ENCODE assay signal across 8 mouse cellular contexts in the genomic region with DNA sequence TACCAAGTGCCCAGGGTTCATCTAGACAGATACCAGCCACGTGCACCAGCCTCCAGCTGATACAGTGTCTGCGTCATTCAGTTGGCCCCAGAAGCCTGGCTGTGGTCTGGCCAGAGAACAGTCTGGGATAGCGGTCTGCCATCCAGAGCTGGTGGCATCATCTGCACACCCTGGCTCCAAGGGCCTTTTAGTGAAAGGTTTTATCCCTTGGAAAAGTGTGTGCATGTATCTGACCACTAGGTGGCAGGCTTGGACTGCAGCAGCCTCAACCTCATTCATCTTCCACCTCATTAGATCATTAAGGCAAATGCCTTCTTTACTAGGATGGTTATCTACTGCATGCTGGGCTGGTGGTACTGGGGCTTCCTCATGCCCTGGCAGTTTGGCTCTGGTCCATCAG.
A peak's percentile ranks its signal among the peaks of the same experiment; 100 is the strongest.
DNase-seq lines count a peak whose midpoint lies in the region; ATAC-seq and TF ChIP-seq lines count a peak whose summit lies in the region.

No protein-coding gene starts in this region.

- intact Hi-C loops in left cerebral cortex, postnatal 25 days (cut with DNase I) = loop anchor here (1.0 to 10.0 kb wide), 4 partner anchors 369 to 1629 kb away; no protein-coding TSS in a partner anchor

- H3K4me1 ChIP-seq in liver, embryonic 12.5 days = no peaks in the 10 kb centered on the region
- H3K4me1 ChIP-seq in intestine, embryonic 15.5 days (replicated peaks) = no peaks in the 10 kb centered on the region
- H3K4me1 ChIP-seq in midbrain, embryonic 13.5 days (replicated peaks) = no peaks in the 10 kb centered on the region
- no peaks in the 10 kb centered on the region for H3K4me1 ChIP-seq in small intestine, adult 2 months (ENCODE audit: control insufficient read depth, insufficient read depth, insufficient read length, low read length)

- TF ChIP-seq CTCF in small intestine, adult 2 months (IDR thresholded peaks at IDR 0.05; ENCODE audit: extremely low read depth, insufficient read length, insufficient replicate concordance, low read depth, low read length) = peak; percentile 67; the same call in 1 of the 2 replicates

- no peak for TF ChIP-seq POLR2A in small intestine, adult 2 months (IDR thresholded peaks at IDR 0.05; ENCODE audit: low read depth, low read length)

- H3K9me3 ChIP-seq in liver, embryonic 12.5 days (replicated peaks) = no peaks in the 10 kb centered on the region
- H3K9me3 ChIP-seq in intestine, embryonic 15.5 days = no peaks in the 10 kb centered on the region
- no peaks in the 10 kb centered on the region for H3K9me3 ChIP-seq in midbrain, embryonic 13.5 days

- no peak overlapping the region for H3K4me2 ChIP-seq in liver, embryonic 12.5 days
- H3K4me2 ChIP-seq in intestine, embryonic 15.5 days (replicated peaks) = no peak overlapping the region
- H3K4me2 ChIP-seq in midbrain, embryonic 13.5 days (replicated peaks) = no peak overlapping the region

- ATAC-seq in liver, embryonic 12.5 days = no peak
- peak; percentile 55 for ATAC-seq in intestine, embryonic 15.5 days
- peak; percentile 72; the same call in 1 of the 2 replicates for ATAC-seq in midbrain, embryonic 13.5 days

- no peak overlapping the region for H3K27ac ChIP-seq in liver, embryonic 12.5 days
- H3K27ac ChIP-seq in intestine, embryonic 15.5 days = no peak overlapping the region
- no peak overlapping the region for H3K27ac ChIP-seq in midbrain, embryonic 13.5 days
- no peak overlapping the region for H3K27ac ChIP-seq in small intestine, adult 2 months (ENCODE audit: insufficient read depth, low read depth, low read length)

- no peaks in the 10 kb centered on the region for H3K27me3 ChIP-seq in liver, embryonic 12.5 days (replicated peaks)
- no peaks in the 10 kb centered on the region for H3K27me3 ChIP-seq in intestine, embryonic 15.5 days (replicated peaks)
- no peaks in the 10 kb centered on the region; the same call in 1 of the 2 replicates for H3K27me3 ChIP-seq in midbrain, embryonic 13.5 days
- H3K27me3 ChIP-seq in small intestine, adult 2 months (ENCODE audit: control insufficient read depth, insufficient read depth, low read length) = no peaks in the 10 kb centered on the region

- H3K36me3 ChIP-seq in liver, embryonic 12.5 days = no peaks in the 10 kb centered on the region
- H3K36me3 ChIP-seq in intestine, embryonic 15.5 days = no peaks in the 10 kb centered on the region
- H3K36me3 ChIP-seq in midbrain, embryonic 13.5 days = no peaks in the 10 kb centered on the region
- no peaks in the 10 kb centered on the region for H3K36me3 ChIP-seq in small intestine, adult 2 months (ENCODE audit: control insufficient read depth, insufficient read depth, low read length)

- H3K4me3 ChIP-seq in liver, embryonic 12.5 days = no peak overlapping the region
- no peak overlapping the region for H3K4me3 ChIP-seq in intestine, embryonic 15.5 days (replicated peaks)
- H3K4me3 ChIP-seq in midbrain, embryonic 13.5 days (replicated peaks) = no peak overlapping the region
- no peak overlapping the region for H3K4me3 ChIP-seq in small intestine, adult 2 months (ENCODE audit: low read depth, low read length)

- WGBS in liver, embryonic 12.5 days (ENCODE audit: insufficient replicate concordance) = 35% methylated on average over 3 of the region's 3 CpGs
- 23% methylated on average over 3 of the region's 3 CpGs for WGBS in intestine, embryonic 15.5 days
- 21% methylated on average over 3 of the region's 3 CpGs for WGBS in midbrain, embryonic 13.5 days
- WGBS in small intestine, adult 2 months = 28% methylated on average over 3 of the region's 3 CpGs

- no peak overlapping the region for H3K9ac ChIP-seq in liver, embryonic 12.5 days
- H3K9ac ChIP-seq in intestine, embryonic 15.5 days = no peak overlapping the region
- H3K9ac ChIP-seq in midbrain, embryonic 13.5 days (replicated peaks) = no peak overlapping the region

- DNase-seq in liver = peak; percentile 53
- DNase-seq in cerebellum, postnatal 14 days = peak; percentile 87 to 88
- peak; percentile 67 to 69 for DNase-seq in frontal cortex, postnatal 25 days (ENCODE audit: low spot score in 2 of 2)
- peak; percentile 84 to 88 for DNase-seq in left cerebral cortex, postnatal 25 days (ENCODE audit: low spot score in 2 of 2)
